9 mouse cellular contexts compared by ENCODE assay signal in genomic region chr2:84937491-84938150, GRCm38 (mm10). TPM values are rescaled to one million over a fixed set of nuclear protein-coding genes. Genes with fewer than 3 reads are reported as not detected.
A peak's percentile ranks its signal among the peaks of the same experiment; 100 is the strongest.
DNase-seq lines count a peak whose midpoint lies in the region; ATAC-seq lines count a peak whose summit lies in the region.
"Had no signal": no experiment of that assay in that cellular context is flagged by ENCODE, and none has a peak within 500 bp of the region (broad histone marks: within the 10 kb centered on the region; RNA-seq: fewer than 3 reads in every experiment).

No protein-coding gene starts in this region.

- intact Hi-C loops in heart, postnatal 25 days (cut with DNase I) = loop anchor here (2.0 to 5.0 kb wide), 2 partner anchors 23 to 45 kb away; no protein-coding TSS in a partner anchor

- H3K4me1 ChIP-seq in hindbrain, embryonic 10.5 days (replicated peaks) = peaks cover 22% of the 10 kb centered on the region
- peaks cover 23% of the 10 kb centered on the region for H3K4me1 ChIP-seq in lung, embryonic 15.5 days

- peak overlapping the region; percentile 66 for H3K4me2 ChIP-seq in lung, embryonic 15.5 days

- no peaks in the 10 kb centered on the region for H3K27me3 ChIP-seq in hindbrain, embryonic 10.5 days (ENCODE audit: insufficient read depth, poor library complexity, severe bottlenecking)
- no peaks in the 10 kb centered on the region for H3K27me3 ChIP-seq in lung, embryonic 15.5 days

- peak overlapping the region; percentile 73 for H3K9ac ChIP-seq in lung, embryonic 15.5 days

- DNase-seq in heart, adult 18-20 months = peak; percentile 35 to 61
- no peak for DNase-seq in heart, postnatal 25 days (ENCODE audit: low spot score)
- peak; percentile 23 for DNase-seq in NIH3T3 (ENCODE audit: low read depth)
- DNase-seq in hindbrain, embryonic 10.5 days (ENCODE audit: low spot score) = peak; percentile 16
- no peak for DNase-seq in natural killer cell, adult 2 months (ENCODE audit: low spot score in 2 of 2)
- DNase-seq in urinary bladder, adult 2 months (ENCODE audit: low spot score) = no peak
- DNase-seq in frontal cortex, adult 2 months (ENCODE audit: extremely low spot score in 1 of 2, low spot score in 1 of 2) = no peak

- no peaks in the 10 kb centered on the region for H3K9me3 ChIP-seq in hindbrain, embryonic 10.5 days
- no peaks in the 10 kb centered on the region for H3K9me3 ChIP-seq in lung, embryonic 15.5 days

- 74% methylated on average over 3 of the region's 3 CpGs for WGBS in hindbrain, embryonic 10.5 days
- 20% methylated on average over 3 of the region's 3 CpGs for WGBS in lung, embryonic 15.5 days

- H3K4me3 ChIP-seq in hindbrain, embryonic 10.5 days = peak overlapping the region; percentile 56
- H3K4me3 ChIP-seq in lung, embryonic 15.5 days = peak overlapping the region; percentile 56

- H3K27ac ChIP-seq in hindbrain, embryonic 10.5 days = peak overlapping the region; percentile 91
- H3K27ac ChIP-seq in lung, embryonic 15.5 days = peak overlapping the region; percentile 92

- no peak for ATAC-seq in lung, embryonic 15.5 days (ENCODE audit: borderline replicate concordance, extremely low read depth, low FRiP score, low TSS enrichment)

- no peaks in the 10 kb centered on the region for H3K36me3 ChIP-seq in hindbrain, embryonic 10.5 days
- 0 out of 2 replicates have a peak, but pooled peaks cover 9% of the 10 kb centered on the region for H3K36me3 ChIP-seq in lung, embryonic 15.5 days

RNA-seq across cellular contexts. Expression of gene Slc43a3, which starts 1.2 kb away (rescaled TPM):
- 10 to 100 TPM; 65.4 to 72.8 TPM for total RNA-seq in heart, adult 18-20 months (2021)
- total RNA-seq in heart, postnatal 25 days (2021) = 10 to 100 TPM; 70.7 to 86.6 TPM
- 21.5 and 26.6 TPM in 2 replicates for polyA plus RNA-seq in hindbrain, embryonic 10.5 days (2016; fragmentation: Nextera tagmentation; extraction: Ambion mirVana)
- polyA plus RNA-seq in lung, embryonic 15.5 days (2015; fragmentation: Nextera tagmentation; extraction: Ambion mirVana) = 78.5 and 89.7 TPM in 2 replicates
- 116 and 142 TPM in 2 replicates for polyA plus RNA-seq in urinary bladder, adult 2 months (2012; rRNA removed)
- 4.6 and 6.0 TPM in 2 replicates for polyA plus RNA-seq in frontal cortex, adult 2 months (2012; rRNA removed)

RNA-seq across cellular contexts. Expression of gene Prg2, which starts 42.6 kb away (rescaled TPM):
- total RNA-seq in heart, adult 18-20 months (2021) = not detected
- not detected for total RNA-seq in heart, postnatal 25 days (2021)
- polyA plus RNA-seq in hindbrain, embryonic 10.5 days (2016; fragmentation: Nextera tagmentation; extraction: Ambion mirVana) = not detected in 2 replicates
- polyA plus RNA-seq in lung, embryonic 15.5 days (2015; fragmentation: Nextera tagmentation; extraction: Ambion mirVana) = 0.20 and 0.24 TPM in 2 replicates
- 0.27 and 0.33 TPM in 2 replicates for polyA plus RNA-seq in urinary bladder, adult 2 months (2012; rRNA removed)
- 0.13 TPM in 1 of 2 replicates, not detected in the other for polyA plus RNA-seq in frontal cortex, adult 2 months (2012; rRNA removed)
- polyA plus RNA-seq: testis, adult 2 months had no signal

RNA-seq across cellular contexts. Expression of gene Prg3, which starts 50.4 kb away (rescaled TPM):
- total RNA-seq in heart, adult 18-20 months (2021) = not detected
- total RNA-seq in heart, postnatal 25 days (2021) = not detected
- not detected in 2 replicates for polyA plus RNA-seq in hindbrain, embryonic 10.5 days (2016; fragmentation: Nextera tagmentation; extraction: Ambion mirVana)
- polyA plus RNA-seq in lung, embryonic 15.5 days (2015; fragmentation: Nextera tagmentation; extraction: Ambion mirVana) = not detected in 2 replicates
- polyA plus RNA-seq in urinary bladder, adult 2 months (2012; rRNA removed) = not detected in 2 replicates
- polyA plus RNA-seq in frontal cortex, adult 2 months (2012; rRNA removed) = not detected in 2 replicates
- polyA plus RNA-seq: testis, adult 2 months had no signal

RNA-seq across cellular contexts. Expression of gene Rtn4rl2, which starts 51.1 kb away (rescaled TPM):
- 1 to 10 TPM; 3.0 to 3.5 TPM for total RNA-seq in heart, adult 18-20 months (2021)
- total RNA-seq in heart, postnatal 25 days (2021) = 1 to 10 TPM; 1.8 to 4.0 TPM
- polyA plus RNA-seq in hindbrain, embryonic 10.5 days (2016; fragmentation: Nextera tagmentation; extraction: Ambion mirVana) = 3.8 and 4.0 TPM in 2 replicates
- polyA plus RNA-seq in lung, embryonic 15.5 days (2015; fragmentation: Nextera tagmentation; extraction: Ambion mirVana) = 0.70 and 0.79 TPM in 2 replicates
- polyA plus RNA-seq in urinary bladder, adult 2 months (2012; rRNA removed) = 1.4 and 1.6 TPM in 2 replicates
- polyA plus RNA-seq in frontal cortex, adult 2 months (2012; rRNA removed) = 65.5 and 75.2 TPM in 2 replicates

Comparison
In these comparisons a context has a peak if more than half of its experiments do, and no peak if none do; other contexts are left out.
1. DNase-seq: peak in heart, adult 18-20 months (2 of 2), NIH3T3 (single experiment) and hindbrain, embryonic 10.5 days (single experiment); none in heart, postnatal 25 days (single experiment), natural killer cell, adult 2 months (0 of 2), urinary bladder, adult 2 months (single experiment) and frontal cortex, adult 2 months (0 of 2).